Mouse (Mus musculus): ENCODE data around the gene Olfr1006. TPM values are rescaled to one million over a fixed set of nuclear protein-coding genes. Genes with fewer than 3 reads are reported as not detected.
"Not testable (repeated sequence)": the region's sequence is repeated elsewhere in the genome, so short reads cannot be mapped to it uniquely, and the experiment has no call there.

Olfr1006 gene
- total RNA-seq (2014; rRNA removed) (not detected in 2 replicates), polyA plus RNA-seq (2015; fragmentation: Nextera tagmentation; extraction: Ambion mirVana) (not detected in 2 replicates)

DNA sequence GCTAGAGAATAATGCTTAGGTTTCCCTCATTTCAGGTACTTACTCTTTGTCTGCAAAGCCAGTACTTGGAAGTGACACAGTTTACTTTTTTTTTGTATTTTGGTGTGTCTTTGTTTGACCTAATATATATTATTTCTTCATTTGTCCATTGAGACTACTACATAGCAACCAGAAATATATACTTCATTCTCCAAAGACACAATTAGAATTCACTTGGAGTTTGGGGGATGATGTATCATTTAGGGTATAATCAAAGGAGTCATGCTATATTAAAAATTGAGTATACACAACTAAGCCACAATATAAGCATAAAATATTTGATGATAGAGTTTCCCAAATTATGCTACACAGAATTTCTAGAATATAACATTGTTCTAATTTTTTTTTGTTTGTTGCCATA is at the start of gene Olfr1006:
Gene Olfr1006, minus strand, starts transcription at position 101 of the 400 bp plus-strand sequence.
- no peaks in the 10 kb centered on the region for H3K27me3 ChIP-seq (ENCODE audit: insufficient read depth, low read length)
- no peaks in the 10 kb centered on the region for H3K36me3 ChIP-seq (ENCODE audit: insufficient read depth)
- no peak within 1 kb of the TSS for H3K4me3 ChIP-seq (ENCODE audit: low read depth, low read length)
- no peaks in the 10 kb centered on the region for H3K4me1 ChIP-seq (ENCODE audit: insufficient read depth)
- DNase-seq (no peak), ATAC-seq (no peak)
- no peak within 1 kb of the TSS for H3K9ac ChIP-seq
- H3K4me2 ChIP-seq (ENCODE audit: low read depth): no peak within 1 kb of the TSS
- TF ChIP-seq CTCF (IDR thresholded peaks at IDR 0.05; ENCODE audit: low read depth): no peak
- H3K27ac ChIP-seq (ENCODE audit: low read depth, low read length): no peak within 1 kb of the TSS
- H3K9me3 ChIP-seq (ENCODE audit: low read length): no peaks in the 10 kb centered on the region

- H3K9me3 ChIP-seq (ENCODE audit: low read length): no peaks in the 10 kb centered on the region
- ATAC-seq (peak; percentile 67; the same call in 1 of the 2 replicates), DNase-seq (peak; percentile 79)
- no peak overlapping the region for H3K9ac ChIP-seq
- no peak overlapping the region for H3K27ac ChIP-seq (ENCODE audit: low read depth, low read length)
- no peaks in the 10 kb centered on the region for H3K27me3 ChIP-seq (ENCODE audit: insufficient read depth, low read length)
- WGBS: 15% methylated on average over 3 of the region's 3 CpGs
- H3K4me1 ChIP-seq (ENCODE audit: insufficient read depth): no peaks in the 10 kb centered on the region
- TF ChIP-seq CTCF (IDR thresholded peaks at IDR 0.05; ENCODE audit: low read depth): peak; percentile 81
- no peak overlapping the region for H3K4me3 ChIP-seq (ENCODE audit: low read depth, low read length)
- no peak overlapping the region for H3K4me2 ChIP-seq (ENCODE audit: low read depth)
- no peaks in the 10 kb centered on the region for H3K36me3 ChIP-seq (ENCODE audit: insufficient read depth)
These were observed 47.2 kb upstream of the Olfr1006 start for GRCm38 (mm10) chr2:85725793-85726192.

- Histone ChIP-seq H3K36me3 (ENCODE audit: insufficient read depth) (no peaks in the 10 kb centered on the region), H3K4me1 (ENCODE audit: insufficient read depth) (no peaks in the 10 kb centered on the region), H3K4me2 (ENCODE audit: low read depth) (no peak within 1 kb of the TSS), H3K27ac (ENCODE audit: low read depth, low read length) (no peak within 1 kb of the TSS), H3K4me3 (ENCODE audit: low read depth, low read length) (no peak within 1 kb of the TSS), H3K9me3 (ENCODE audit: low read length) (no peaks in the 10 kb centered on the region), H3K27me3 (ENCODE audit: insufficient read depth, low read length) (no peaks in the 10 kb centered on the region), H3K9ac (no peak within 1 kb of the TSS)
- no peak for ATAC-seq
- DNase-seq: no peak
- 95% methylated on average over 1 of the region's 1 CpGs for WGBS
- TF ChIP-seq CTCF (IDR thresholded peaks at IDR 0.05; ENCODE audit: low read depth): no peak
These were observed 36.6 kb upstream of the Olfr1006 start, which contains the start of gene Olfr1009 for GRCm38 (mm10) chr2:85715119-85715518. Olfr1009 (plus strand) TSS chr2:85715419.

- no peak for ATAC-seq
- no peak overlapping the region for H3K27ac ChIP-seq (ENCODE audit: low read depth, low read length)
- H3K27me3 ChIP-seq (ENCODE audit: insufficient read depth, low read length): no peaks in the 10 kb centered on the region
- no peak for TF ChIP-seq CTCF (IDR thresholded peaks at IDR 0.05; ENCODE audit: low read depth)
- H3K36me3 ChIP-seq (ENCODE audit: insufficient read depth): no peaks in the 10 kb centered on the region
- H3K4me1 ChIP-seq (ENCODE audit: insufficient read depth): no peaks in the 10 kb centered on the region
- H3K9ac ChIP-seq: no peak overlapping the region
- H3K9me3 ChIP-seq (ENCODE audit: low read length): no peaks in the 10 kb centered on the region
- no peak overlapping the region for H3K4me2 ChIP-seq (ENCODE audit: low read depth)
- no peak for DNase-seq
- WGBS: 21% methylated on average over 1 of the region's 1 CpGs
- no peak overlapping the region for H3K4me3 ChIP-seq (ENCODE audit: low read depth, low read length)
These were observed 32.6 kb upstream of the Olfr1006 start for GRCm38 (mm10) chr2:85711159-85711558.

DNA sequence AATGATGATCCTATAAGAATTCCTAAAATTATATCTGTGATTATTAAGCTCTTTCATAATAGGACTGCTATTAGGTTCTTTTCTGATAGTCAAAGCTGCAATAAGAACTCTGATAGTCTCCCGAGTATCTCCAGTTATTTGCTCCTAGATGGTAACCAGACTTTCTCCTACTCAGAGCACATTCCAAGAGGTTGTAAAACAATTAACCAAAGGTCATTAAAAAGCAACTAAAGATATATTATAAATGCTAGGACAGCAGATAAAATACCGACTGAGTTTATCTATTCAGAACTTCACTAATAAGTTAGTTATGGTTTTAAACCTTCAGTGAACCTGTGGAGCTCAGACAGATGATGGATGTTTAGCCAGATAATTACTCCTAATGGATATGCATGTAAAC is 32.1 kb upstream of the Olfr1006 start:
- H3K27ac ChIP-seq (ENCODE audit: low read depth, low read length); H3K27me3 ChIP-seq (ENCODE audit: insufficient read depth, low read length); H3K4me2 ChIP-seq (ENCODE audit: low read depth); H3K9me3 ChIP-seq (ENCODE audit: low read length); H3K4me1 ChIP-seq (ENCODE audit: insufficient read depth); ATAC-seq; H3K9ac ChIP-seq; H3K36me3 ChIP-seq (ENCODE audit: insufficient read depth); H3K4me3 ChIP-seq (ENCODE audit: low read depth, low read length); DNase-seq: not testable (repeated sequence)
- WGBS: 72% methylated on average over 2 of the region's 2 CpGs

DNA sequence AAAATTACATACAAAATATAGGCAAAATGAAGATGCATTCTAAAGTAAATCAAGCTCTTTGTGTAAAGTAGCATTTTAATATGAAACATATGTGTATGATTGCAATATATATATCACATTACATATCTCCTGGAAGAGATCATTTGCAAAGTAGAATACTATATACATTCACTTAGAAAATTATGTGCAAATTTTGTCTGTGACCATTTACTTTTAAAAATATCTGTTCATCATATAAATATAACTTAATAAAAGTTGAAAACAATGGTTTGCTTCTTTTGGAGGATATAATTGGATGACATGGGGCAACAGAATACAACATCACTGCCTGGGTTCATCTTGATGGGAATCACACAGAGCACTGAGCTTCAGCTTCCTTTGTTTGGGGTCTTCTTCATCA is 10.6 kb upstream of the Olfr1006 start, which contains the start of gene Olfr1008:
Gene Olfr1008, plus strand, starts transcription at position 301 of the 400 bp plus-strand sequence.
- Histone ChIP-seq H3K4me2 (ENCODE audit: low read depth) (no peak within 1 kb of the TSS), H3K27me3 (ENCODE audit: insufficient read depth, low read length) (no peaks in the 10 kb centered on the region), H3K27ac (ENCODE audit: low read depth, low read length) (no peak within 1 kb of the TSS), H3K4me1 (ENCODE audit: insufficient read depth) (no peaks in the 10 kb centered on the region), H3K36me3 (ENCODE audit: insufficient read depth) (no peaks in the 10 kb centered on the region), H3K9me3 (ENCODE audit: low read length) (no peaks in the 10 kb centered on the region), H3K4me3 (ENCODE audit: low read depth, low read length) (no peak within 1 kb of the TSS), H3K9ac (no peak within 1 kb of the TSS)
- DNase-seq: no peak
- ATAC-seq: no peak
- TF ChIP-seq CTCF (IDR thresholded peaks at IDR 0.05; ENCODE audit: low read depth): no peak

DNA sequence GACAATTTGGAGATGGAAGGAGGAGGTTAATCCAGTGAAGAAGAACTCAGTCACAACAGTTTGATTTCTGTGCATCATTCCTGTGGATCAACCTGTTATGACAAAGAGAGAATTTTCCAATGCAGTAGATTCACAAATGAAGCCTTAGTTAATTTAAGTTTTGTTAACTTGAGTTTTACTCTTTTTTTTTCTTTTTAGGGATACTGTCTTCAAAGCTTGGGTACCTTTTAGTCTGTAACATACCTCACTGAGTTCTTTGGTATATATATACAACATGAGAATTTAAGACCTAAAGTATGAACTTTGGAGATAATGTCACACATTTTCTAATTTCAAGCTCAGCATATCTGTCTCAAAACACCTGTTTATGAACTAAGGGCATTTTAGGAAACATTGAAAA is 14.2 kb downstream of the Olfr1006 start, which contains the start of gene Olfr154:
Gene Olfr154, minus strand, starts transcription at position 101 of the 400 bp plus-strand sequence.
- not testable (repeated sequence) for ATAC-seq; H3K9ac ChIP-seq; H3K27ac ChIP-seq (ENCODE audit: low read depth, low read length)

More for the DNA sequence above, 14.2 kb downstream of the Olfr1006 start, which contains the start of gene Olfr154:
- H3K4me3 ChIP-seq (ENCODE audit: low read depth, low read length); H3K4me2 ChIP-seq (ENCODE audit: low read depth); H3K36me3 ChIP-seq (ENCODE audit: insufficient read depth); DNase-seq; H3K9me3 ChIP-seq (ENCODE audit: low read length); H3K4me1 ChIP-seq (ENCODE audit: insufficient read depth); H3K27me3 ChIP-seq (ENCODE audit: insufficient read depth, low read length): not testable (repeated sequence)

All from forebrain, postnatal 0 days (tissue).